Mouse (Mus musculus) midbrain, embryonic 16.5 days (tissue): ENCODE data around the gene Rcl1. TPM values are rescaled to one million over a fixed set of nuclear protein-coding genes. Genes with fewer than 3 reads are reported as not detected.

Experiments
- ATAC-seq: fragments of 200-750 bp; cut with Nextera tagmentation; 2 replicates; pipeline ENCODE4 v1.8.0; 2017; ENCODE audit warnings: moderate TSS enrichment
- H3K27ac ChIP-seq: fragments of 300-500 bp; sonication (generic); 2 replicates; pipeline ENCODE4 v1.5.1; 2014; ENCODE audit warnings: mild to moderate bottlenecking, low read length, mixed read lengths
- H3K27me3 ChIP-seq: fragments of 300-500 bp; sonication (generic); 2 replicates; pipeline ENCODE4 v1.6.1; 2014; ENCODE audit warnings: low read depth, low read length, mixed read lengths; ENCODE audit not compliant: control insufficient read depth, insufficient read depth
- H3K36me3 ChIP-seq: fragments of 300-500 bp; sonication (generic); 2 replicates; pipeline ENCODE4 v1.6.1; 2014; ENCODE audit warnings: mild to moderate bottlenecking, low read length, moderate library complexity, mixed read lengths; ENCODE audit not compliant: control insufficient read depth, insufficient read depth
- H3K4me1 ChIP-seq: fragments of 300-500 bp; sonication (generic); 2 replicates; pipeline ENCODE4 v1.6.1; 2014; ENCODE audit warnings: mild to moderate bottlenecking, low read length, mixed read lengths; ENCODE audit not compliant: control insufficient read depth, insufficient read depth
- H3K4me2 ChIP-seq: fragments of 300-500 bp; sonication (generic); 2 replicates; pipeline ENCODE4 v1.6.1; 2014; ENCODE audit warnings: mild to moderate bottlenecking, low read length, mixed read lengths
- H3K4me3 ChIP-seq: fragments of 300-500 bp; sonication (generic); 2 replicates; pipeline ENCODE4 v1.5.1; 2014; ENCODE audit warnings: low read depth, mild to moderate bottlenecking, low read length, moderate library complexity, mixed read lengths
- H3K9ac ChIP-seq: fragments of 300-500 bp; sonication (generic); 2 replicates; pipeline ENCODE4 v1.6.1; 2014; ENCODE audit warnings: low read depth, low read length, mixed read lengths
- H3K9me3 ChIP-seq: fragments of 300-500 bp; sonication (generic); replicated peaks from 2 replicates; pipeline ENCODE4 v1.6.1; 2014; ENCODE audit warnings: mild to moderate bottlenecking, low read length, mixed read lengths; ENCODE audit not compliant: control insufficient read depth, poor library complexity, severe bottlenecking
- WGBS: fragments of 180-500 bp; shearing (Covaris S2); extraction: QIAGEN DNeasy Blood & Tissue Kit; methylation state at CpG from one replicate; pipeline ENCODE4 v1.1.7; 2014; 5-methylcytosine and 5-hydroxymethylcytosine counted together
- polyA plus RNA-seq: library from polyadenylated mRNA; unstranded; fragments of >200 nt; fragmentation: Nextera tagmentation; extraction: Ambion mirVana; gene quantifications from 2 replicates; pipeline ENCODE4 v1.2.1, GENCODE M21; 2015

Rcl1 gene
- 35.2 and 39.4 TPM in 2 replicates for polyA plus RNA-seq

DNA sequence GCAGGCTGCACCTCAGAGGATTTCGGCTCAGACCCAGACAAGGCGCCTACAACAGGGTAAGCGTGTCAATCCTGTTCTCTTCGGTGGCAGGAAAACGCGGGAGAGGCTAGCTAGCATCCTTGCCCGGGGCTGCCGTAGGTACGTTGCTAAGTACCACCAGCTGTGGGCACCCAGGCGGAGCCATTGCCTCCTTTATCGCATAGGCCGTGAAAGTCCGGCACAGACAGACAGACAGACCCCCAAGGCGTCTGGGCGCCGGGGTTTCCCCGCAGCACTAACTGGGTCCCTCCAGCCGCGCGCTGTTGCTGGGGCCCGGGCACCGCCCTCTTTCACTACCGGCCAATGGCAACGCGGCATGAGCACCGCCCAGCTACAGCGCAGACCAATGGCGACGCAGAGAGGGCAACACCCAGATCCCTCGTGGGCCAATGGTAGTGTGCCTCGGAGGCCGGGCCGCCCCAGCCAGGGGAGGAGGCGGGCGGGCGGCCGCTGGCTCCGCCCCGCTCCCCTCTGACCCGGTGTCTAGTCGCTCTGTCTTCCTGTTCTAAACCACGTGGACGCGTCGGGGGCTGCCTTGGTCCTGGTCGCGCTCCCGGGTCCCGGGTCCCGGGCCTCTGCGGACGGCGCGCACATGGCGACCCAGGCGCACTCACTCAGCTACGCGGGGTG lies at the start of gene Rcl1:
TSS of gene Rcl1 (plus strand) at position 502 of the 669 bp plus-strand sequence.
- peak within 1 kb of the TSS; percentile 78 for H3K9ac ChIP-seq
- no peaks in the 10 kb centered on the region for H3K27me3 ChIP-seq
- no peaks in the 10 kb centered on the region for H3K36me3 ChIP-seq
- no peaks in the 10 kb centered on the region for H3K9me3 ChIP-seq
- WGBS = under 1% methylated on average over 53 of the region's 58 CpGs
- peak within 1 kb of the TSS; percentile 91 for H3K4me2 ChIP-seq
- peak within 1 kb of the TSS; percentile 98 for H3K4me3 ChIP-seq
- ATAC-seq = peak; percentile 100
- peak within 1 kb of the TSS; percentile 83 for H3K27ac ChIP-seq
- peaks cover 11% of the 10 kb centered on the region for H3K4me1 ChIP-seq

GRCm38 (mm10) chr19:29052786-29053185 lies 48.4 kb upstream of the Rcl1 start:
- Histone ChIP-seq H3K27me3 (no peaks in the 10 kb centered on the region), H3K4me1 (no peaks in the 10 kb centered on the region), H3K27ac (no peak overlapping the region), H3K9me3 (no peaks in the 10 kb centered on the region), H3K36me3 (no peaks in the 10 kb centered on the region), H3K4me3 (no peak overlapping the region), H3K4me2 (no peak overlapping the region), H3K9ac (no peak overlapping the region)
- WGBS = 89% methylated on average over 12 of the region's 12 CpGs
- no peak for ATAC-seq

DNA sequence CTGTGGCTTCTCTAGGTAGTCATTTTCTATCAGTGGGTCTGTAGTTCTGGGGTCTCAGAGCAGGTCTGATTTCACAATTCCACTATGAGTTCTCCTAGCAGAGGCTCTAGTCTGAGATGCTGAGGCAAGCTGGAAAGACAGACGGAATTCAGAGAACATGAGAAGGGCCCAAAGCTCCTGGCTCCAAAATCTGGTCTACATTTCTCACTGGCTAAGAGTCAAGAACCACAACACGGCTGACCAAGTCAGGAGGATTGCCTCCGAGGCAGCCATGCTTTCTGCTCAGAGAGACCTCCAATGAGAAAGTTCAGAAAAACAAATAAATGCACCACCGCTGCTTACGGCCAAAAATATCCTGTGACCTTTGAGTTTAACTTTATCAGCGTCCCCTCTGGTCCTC lies 46.6 kb upstream of the Rcl1 start:
- 88% methylated on average over 6 of the region's 6 CpGs for WGBS
- Histone ChIP-seq H3K4me3 (no peak overlapping the region), H3K27ac (no peak overlapping the region), H3K9ac (no peak overlapping the region), H3K36me3 (no peaks in the 10 kb centered on the region), H3K27me3 (no peaks in the 10 kb centered on the region), H3K9me3 (no peaks in the 10 kb centered on the region), H3K4me1 (no peaks in the 10 kb centered on the region), H3K4me2 (no peak overlapping the region)
- no peak for ATAC-seq

GRCm38 (mm10) chr19:29055469-29055868 lies 45.7 kb upstream of the Rcl1 start:
- Histone ChIP-seq H3K9me3 (no peaks in the 10 kb centered on the region), H3K4me3 (no peak overlapping the region), H3K27ac (no peak overlapping the region), H3K27me3 (no peaks in the 10 kb centered on the region), H3K9ac (no peak overlapping the region), H3K36me3 (no peaks in the 10 kb centered on the region), H3K4me1 (no peaks in the 10 kb centered on the region), H3K4me2 (no peak overlapping the region)
- no peak for ATAC-seq
- 87% methylated on average over 4 of the region's 4 CpGs for WGBS

- 91% methylated on average over 5 of the region's 5 CpGs for WGBS
- no peaks in the 10 kb centered on the region for H3K27me3 ChIP-seq
Observed at GRCm38 (mm10) chr19:29058741-29059140, 42.4 kb upstream of the Rcl1 start.

DNA sequence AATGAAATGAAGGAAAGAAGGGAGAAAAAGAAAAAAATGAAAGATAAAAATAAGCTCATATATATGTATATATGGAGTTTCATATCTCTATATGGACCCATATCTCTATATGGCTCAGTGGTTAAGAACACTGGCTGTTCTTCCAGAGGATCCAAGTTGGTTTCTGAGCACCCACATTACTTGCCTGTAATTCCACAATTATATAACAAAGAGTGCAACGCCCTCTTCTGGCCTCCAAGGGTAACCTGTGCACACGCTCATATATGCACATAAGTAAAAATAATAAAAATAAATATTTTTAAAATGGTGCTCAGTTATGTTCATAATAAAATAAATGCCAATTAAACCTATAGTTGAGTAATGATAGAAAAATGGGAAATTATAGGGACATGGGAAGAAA lies 41.5 kb upstream of the Rcl1 start:
- no peak for ATAC-seq

More at GRCm38 (mm10) chr19:29058741-29059140, 42.4 kb upstream of the Rcl1 start:
- Histone ChIP-seq H3K9ac (no peak overlapping the region), H3K4me3 (no peak overlapping the region), H3K9me3 (no peaks in the 10 kb centered on the region), H3K27ac (no peak overlapping the region), H3K36me3 (no peaks in the 10 kb centered on the region), H3K4me1 (no peaks in the 10 kb centered on the region), H3K4me2 (no peak overlapping the region)
- no peak for ATAC-seq

GRCm38 (mm10) chr19:29060299-29060698 lies 40.9 kb upstream of the Rcl1 start:
- ATAC-seq = no peak
- no peak overlapping the region for H3K4me2 ChIP-seq
- H3K9ac ChIP-seq = no peak overlapping the region
- H3K4me1 ChIP-seq = peaks cover 2% of the 10 kb centered on the region; the same call in 1 of the 2 replicates
- H3K27me3 ChIP-seq = no peaks in the 10 kb centered on the region
- WGBS = 20% methylated on average over 6 of the region's 6 CpGs
- no peak overlapping the region for H3K4me3 ChIP-seq
- H3K9me3 ChIP-seq = no peaks in the 10 kb centered on the region
- no peaks in the 10 kb centered on the region for H3K36me3 ChIP-seq
- H3K27ac ChIP-seq = no peak overlapping the region

More for the DNA sequence above, 41.5 kb upstream of the Rcl1 start:
- no peaks in the 10 kb centered on the region for H3K9me3 ChIP-seq
- no peak overlapping the region for H3K27ac ChIP-seq
- peaks cover 2% of the 10 kb centered on the region; the same call in 1 of the 2 replicates for H3K4me1 ChIP-seq
- no peak overlapping the region for H3K4me3 ChIP-seq
- 84% methylated on average over 2 of the region's 2 CpGs for WGBS
- no peak overlapping the region for H3K9ac ChIP-seq
- H3K36me3 ChIP-seq = no peaks in the 10 kb centered on the region
- H3K27me3 ChIP-seq = no peaks in the 10 kb centered on the region
- no peak overlapping the region for H3K4me2 ChIP-seq

GRCm38 (mm10) chr19:29063009-29063408 lies 38.2 kb upstream of the Rcl1 start:
- ATAC-seq = no peak
- peaks cover 2% of the 10 kb centered on the region; the same call in 1 of the 2 replicates for H3K4me1 ChIP-seq

GRCm38 (mm10) chr19:29063577-29064363 lies 37.4 kb upstream of the Rcl1 start:
- H3K27me3 ChIP-seq = no peaks in the 10 kb centered on the region
- peaks cover 2% of the 10 kb centered on the region; the same call in 1 of the 2 replicates for H3K4me1 ChIP-seq
- no peaks in the 10 kb centered on the region for H3K36me3 ChIP-seq
- peak; percentile 90 for ATAC-seq
- 14% methylated on average over 18 of the region's 18 CpGs for WGBS
- H3K9me3 ChIP-seq = no peaks in the 10 kb centered on the region
- peak overlapping the region; percentile 11; the same call in 1 of the 2 replicates for H3K4me3 ChIP-seq
- H3K27ac ChIP-seq = no peak overlapping the region
- 0 out of 2 replicates have a peak overlapping the region, but pooled peaks have one; percentile 17 for H3K9ac ChIP-seq
- peak overlapping the region; percentile 52 for H3K4me2 ChIP-seq

More at GRCm38 (mm10) chr19:29063009-29063408, 38.2 kb upstream of the Rcl1 start:
- Histone ChIP-seq H3K36me3 (no peaks in the 10 kb centered on the region), H3K4me2 (no peak overlapping the region), H3K9ac (no peak overlapping the region), H3K27ac (no peak overlapping the region), H3K4me3 (no peak overlapping the region), H3K27me3 (no peaks in the 10 kb centered on the region), H3K9me3 (no peaks in the 10 kb centered on the region)
- 76% methylated on average over 5 of the region's 5 CpGs for WGBS
